Mouse (Mus musculus) CH12.LX (cell line): ENCODE measurements at regions not wholly inside any gene's neighbourhood (a gene's known extent, or its start where the extent isn't known, plus 50 kb on each side); places are given as distances from the start of the nearest gene placed in this dataset.

Experiments
- CTCF ChIP-seq, 2 experiments: IDR thresholded peaks in 1 of 2; conservative IDR thresholded peaks in 1 of 2; 2 replicates each; pipeline ENCODE4 v1.5.1; 2011 to 2012; ENCODE audit warnings: low read depth in 2 of 2, low read length in 2 of 2, improper control_type of control experiment in 1 of 2, inconsistent platforms in 1 of 2, mild to moderate bottlenecking in 1 of 2, moderate library complexity in 1 of 2
- EP300 ChIP-seq: IDR thresholded peaks from 2 replicates; pipeline ENCODE4 v1.6.1; 2011; ENCODE audit warnings: low read length, improper control_type of control experiment
- ETS1 ChIP-seq: conservative IDR thresholded peaks from 2 replicates; pipeline ENCODE4 v1.6.1; 2012; ENCODE audit warnings: low read depth, mild to moderate bottlenecking, inconsistent platforms, low read length, improper control_type of control experiment, moderate library complexity
- HCFC1 ChIP-seq: IDR thresholded peaks from 2 replicates; pipeline ENCODE4 v1.6.1; 2012; ENCODE audit warnings: low read depth, mild to moderate bottlenecking, inconsistent platforms, low read length, improper control_type of control experiment
- JUND ChIP-seq: conservative IDR thresholded peaks from 2 replicates; pipeline ENCODE4 v1.6.1; 2011; ENCODE audit warnings: low read depth, low read length, improper control_type of control experiment
- MEF2A ChIP-seq: IDR thresholded peaks from 2 replicates; pipeline ENCODE4 v1.6.1; 2014; ENCODE audit warnings: low read depth, mild to moderate bottlenecking, inconsistent platforms, low read length, improper control_type of control experiment, borderline replicate concordance
- MXI1 ChIP-seq: IDR thresholded peaks from 2 replicates; pipeline ENCODE4 v1.6.1; 2011; ENCODE audit warnings: mild to moderate bottlenecking, low read depth, low read length, improper control_type of control experiment
- POLR2A ChIP-seq: IDR thresholded peaks from 2 replicates; pipeline ENCODE4 v1.6.1; 2011; ENCODE audit warnings: low read depth, mild to moderate bottlenecking, improper control_type of control experiment, low read length
- POLR2AphosphoS2 ChIP-seq: IDR thresholded peaks from 2 replicates; pipeline ENCODE4 v1.6.1; 2011; ENCODE audit warnings: low read depth, low read length, improper control_type of control experiment
- RAD21 ChIP-seq: IDR thresholded peaks from 2 replicates; pipeline ENCODE4 v1.6.1; 2011; ENCODE audit warnings: low read depth, mild to moderate bottlenecking, low read length, improper control_type of control experiment, moderate library complexity
- TBP ChIP-seq: conservative IDR thresholded peaks from 2 replicates; pipeline ENCODE4 v1.6.1; 2011; ENCODE audit warnings: low read depth, low read length, improper control_type of control experiment
- TCF12 ChIP-seq: IDR thresholded peaks from 2 replicates; pipeline ENCODE4 v1.6.1; 2014; ENCODE audit warnings: low read depth, mild to moderate bottlenecking, inconsistent platforms, low read length, improper control_type of control experiment
- USF1 ChIP-seq: IDR thresholded peaks from 2 replicates; pipeline ENCODE4 v1.6.1; 2014; ENCODE audit warnings: low read depth, mild to moderate bottlenecking, inconsistent platforms, low read length, improper control_type of control experiment
- USF2 ChIP-seq: conservative IDR thresholded peaks from 2 replicates; pipeline ENCODE4 v1.6.1; 2011; ENCODE audit warnings: low read depth, low read length, improper control_type of control experiment

GRCm38 (mm10) chr12:14065401-14065800, 86.5 kb downstream of the Fam84a start:
- TF ChIP-seq CTCF (conservative IDR thresholded peaks at IDR 0.05 in 1 of 2, IDR thresholded peaks at IDR 0.05 in 1 of 2; ENCODE audit: low read depth in 2 of 2, low read length in 2 of 2) (no peak), HCFC1 (no peak), POLR2AphosphoS2 (no peak), USF2 (no peak), ETS1 (no peak), POLR2A (no peak), USF1 (no peak), TBP (no peak), MXI1 (no peak), EP300 (no peak), TCF12 (no peak), MEF2A (no peak), JUND (no peak), RAD21 (no peak)
